Mouse (Mus musculus) liver, adult 2 months (tissue): ENCODE data around the gene Smc1b.

Experiments
- CTCF ChIP-seq: fragments of 200-500 bp; IDR thresholded peaks from 2 replicates; pipeline ENCODE4 v1.5.1; 2011; ENCODE audit warnings: low read depth, low read length, control low read depth
- POLR2A ChIP-seq: fragments of 200-500 bp; IDR thresholded peaks from 2 replicates; pipeline ENCODE4 v1.6.1; 2011; ENCODE audit warnings: low read length, control low read depth; ENCODE audit not compliant: insufficient read depth; ENCODE audit errors: extremely low read depth

- TF ChIP-seq CTCF (no peak), POLR2A (no peak)
Observed at GRCm38 (mm10) chr15:85141290-85141689, 9.5 kb upstream of the Smc1b start.
